Mouse (Mus musculus) intestine, embryonic 15.5 days (tissue): ENCODE results near the gene Slc35g1. TPM values are rescaled to one million over a fixed set of nuclear protein-coding genes. Genes with fewer than 3 reads are reported as not detected.

Experiments used
- ATAC-seq: fragments of 200-750 bp; cut with Nextera tagmentation; 2 replicates; pipeline ENCODE4 v1.8.0; 2017; ENCODE audit warnings: moderate TSS enrichment, moderate library complexity
- H3K27ac ChIP-seq: fragments of 300-500 bp; sonication (generic); 2 replicates; pipeline ENCODE4 v1.5.1; 2015; ENCODE audit warnings: mild to moderate bottlenecking, inconsistent platforms
- H3K27me3 ChIP-seq: fragments of 300-500 bp; sonication (generic); replicated peaks from 2 replicates; pipeline ENCODE4 v1.6.1; 2015; ENCODE audit warnings: inconsistent platforms
- H3K36me3 ChIP-seq: fragments of 300-500 bp; sonication (generic); 2 replicates; pipeline ENCODE4 v1.6.1; 2015; ENCODE audit warnings: inconsistent platforms
- H3K4me1 ChIP-seq: fragments of 300-500 bp; sonication (generic); replicated peaks from 2 replicates; pipeline ENCODE4 v1.6.1; 2015; ENCODE audit warnings: inconsistent platforms
- H3K4me2 ChIP-seq: fragments of 300-500 bp; sonication (generic); replicated peaks from 2 replicates; pipeline ENCODE4 v1.6.1; 2015; ENCODE audit warnings: mild to moderate bottlenecking, inconsistent platforms
- H3K4me3 ChIP-seq: fragments of 300-500 bp; sonication (generic); replicated peaks from 2 replicates; pipeline ENCODE4 v1.5.1; 2015; ENCODE audit warnings: inconsistent platforms
- H3K9ac ChIP-seq: fragments of 300-500 bp; sonication (generic); 2 replicates; pipeline ENCODE4 v1.6.1; 2015; ENCODE audit warnings: inconsistent platforms
- H3K9me3 ChIP-seq: fragments of 300-500 bp; sonication (generic); 2 replicates; pipeline ENCODE4 v1.6.1; 2016; ENCODE audit warnings: inconsistent platforms
- WGBS: fragments of 180-500 bp; shearing (Covaris S2); methylation state at CpG from one replicate; pipeline ENCODE4 v1.1.7; 2015; 5-methylcytosine and 5-hydroxymethylcytosine counted together
- polyA plus RNA-seq: library from polyadenylated mRNA; unstranded; fragments of >200 nt; fragmentation: Nextera tagmentation; extraction: Ambion mirVana; gene quantifications from 2 replicates; pipeline ENCODE4 v1.2.1, GENCODE M21; 2015

Gene Slc35g1
- polyA plus RNA-seq, 1 experiment from 2014 or later = 8.1 TPM

DNA sequence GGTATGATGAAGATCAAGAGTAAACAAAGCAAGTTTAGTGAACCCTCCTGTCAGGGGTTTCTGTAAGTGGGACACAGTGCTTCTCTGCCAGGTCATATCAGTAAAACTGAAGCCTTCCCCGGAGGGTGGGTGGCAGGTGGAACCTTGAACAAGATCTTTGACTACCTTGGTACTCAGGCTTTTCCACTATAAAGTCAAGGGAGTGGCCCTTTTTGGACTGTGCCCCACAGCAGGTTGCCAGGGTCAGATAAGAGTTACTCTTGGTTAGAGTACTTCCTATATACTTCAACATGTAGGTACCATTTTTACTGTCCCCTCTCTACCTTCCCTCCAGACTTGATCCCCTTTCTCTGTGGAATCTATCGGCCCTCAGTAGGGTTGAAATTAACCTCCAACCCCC lies 5.1 kb downstream of the Slc35g1 start:
- H3K9ac ChIP-seq = no peak overlapping the region
- no peak overlapping the region for H3K4me2 ChIP-seq
- H3K27me3 ChIP-seq = no peaks in the 10 kb centered on the region
- no peaks in the 10 kb centered on the region for H3K36me3 ChIP-seq
- ATAC-seq = peak; percentile 36; the same call in 1 of the 2 replicates
- H3K4me1 ChIP-seq = no peaks in the 10 kb centered on the region
- H3K4me3 ChIP-seq = no peak overlapping the region
- H3K27ac ChIP-seq = no peak overlapping the region
- no peaks in the 10 kb centered on the region for H3K9me3 ChIP-seq
- 71% methylated on average over 2 of the region's 2 CpGs for WGBS

DNA sequence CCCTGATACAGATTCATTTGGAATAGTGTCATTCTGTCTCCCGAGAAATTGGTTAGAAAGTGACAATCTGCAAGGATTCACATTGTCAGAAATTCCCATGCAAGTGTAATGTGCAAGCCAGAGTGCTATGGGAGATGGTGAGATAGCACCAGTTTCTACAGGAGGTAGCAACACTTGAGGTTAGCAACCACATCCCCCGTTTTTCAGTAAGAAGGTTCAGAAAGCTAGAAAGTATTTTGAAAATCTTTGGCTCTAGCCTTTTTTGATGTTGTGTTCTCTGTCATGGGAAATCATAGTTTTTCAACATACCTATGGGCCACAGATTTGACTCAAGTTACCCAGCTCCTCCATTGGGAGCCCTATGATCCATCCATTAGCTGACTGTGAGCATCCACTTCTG lies 5.6 kb downstream of the Slc35g1 start:
- H3K4me1 ChIP-seq = no peaks in the 10 kb centered on the region
- no peak for ATAC-seq
- no peak overlapping the region for H3K4me2 ChIP-seq
- 80% methylated on average over 2 of the region's 2 CpGs for WGBS
- H3K4me3 ChIP-seq = no peak overlapping the region
- no peaks in the 10 kb centered on the region for H3K36me3 ChIP-seq
- H3K27ac ChIP-seq = no peak overlapping the region
- no peaks in the 10 kb centered on the region for H3K27me3 ChIP-seq
- no peak overlapping the region for H3K9ac ChIP-seq
- H3K9me3 ChIP-seq = no peaks in the 10 kb centered on the region

DNA sequence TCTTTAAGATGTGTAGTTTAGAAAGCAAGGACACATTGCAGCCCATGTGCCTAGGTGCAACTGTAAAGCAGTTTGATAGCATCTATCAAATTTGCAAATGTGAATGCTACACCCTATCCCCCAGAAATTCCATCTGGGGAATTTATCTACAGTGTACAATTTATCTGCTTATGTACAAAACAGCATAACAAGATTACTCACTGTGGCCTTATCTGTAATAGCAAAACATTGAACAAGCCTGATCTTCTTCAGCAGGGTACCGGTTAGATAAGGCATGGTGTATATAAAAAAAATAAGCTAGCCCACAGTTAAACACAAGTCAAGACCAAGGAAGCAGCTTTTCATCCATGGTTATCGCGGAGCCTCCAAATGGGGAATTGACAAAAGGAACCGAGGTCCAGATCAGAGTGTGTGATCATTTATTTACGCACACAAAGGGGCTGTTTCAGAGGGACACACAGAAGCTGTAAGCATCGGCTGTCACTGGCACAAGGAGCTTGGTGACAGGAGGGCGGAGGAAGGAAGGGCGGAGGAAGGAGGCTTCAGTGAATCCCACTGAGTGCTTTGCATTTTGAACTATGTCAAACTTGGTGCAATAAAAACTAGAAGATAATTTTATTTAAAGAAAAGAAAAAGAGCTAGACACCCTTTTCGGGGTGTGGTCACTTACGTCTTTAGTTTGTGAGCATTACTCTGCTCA lies 14.7 kb downstream of the Slc35g1 start:
- Histone ChIP-seq H3K27me3 (no peaks in the 10 kb centered on the region), H3K36me3 (no peaks in the 10 kb centered on the region), H3K4me3 (no peak overlapping the region), H3K4me1 (no peaks in the 10 kb centered on the region), H3K9ac (no peak overlapping the region), H3K27ac (no peak overlapping the region), H3K9me3 (no peaks in the 10 kb centered on the region), H3K4me2 (no peak overlapping the region)
- 85% methylated on average over 10 of the region's 10 CpGs for WGBS
- no peak for ATAC-seq

DNA sequence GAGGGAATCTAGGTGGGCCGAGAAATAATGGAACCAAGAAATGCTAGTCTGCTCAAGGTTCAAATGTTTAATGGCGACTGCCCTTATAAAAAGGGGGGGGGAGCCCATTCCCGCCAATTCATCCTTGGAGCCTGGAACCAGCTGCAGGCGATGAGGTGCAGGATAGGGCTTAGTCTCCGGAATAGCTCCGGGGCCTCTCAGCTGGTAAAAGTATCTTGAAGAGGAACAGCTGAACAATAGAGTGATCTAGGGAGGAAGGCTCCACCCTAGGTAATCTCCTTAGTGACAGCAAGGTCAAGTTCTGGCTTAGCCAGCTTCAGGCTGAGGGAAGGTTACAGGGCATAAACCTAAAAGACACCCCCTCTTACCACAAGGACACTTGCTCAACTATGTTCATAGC lies 18.1 kb downstream of the Slc35g1 start:
- H3K27me3 ChIP-seq = no peaks in the 10 kb centered on the region

DNA sequence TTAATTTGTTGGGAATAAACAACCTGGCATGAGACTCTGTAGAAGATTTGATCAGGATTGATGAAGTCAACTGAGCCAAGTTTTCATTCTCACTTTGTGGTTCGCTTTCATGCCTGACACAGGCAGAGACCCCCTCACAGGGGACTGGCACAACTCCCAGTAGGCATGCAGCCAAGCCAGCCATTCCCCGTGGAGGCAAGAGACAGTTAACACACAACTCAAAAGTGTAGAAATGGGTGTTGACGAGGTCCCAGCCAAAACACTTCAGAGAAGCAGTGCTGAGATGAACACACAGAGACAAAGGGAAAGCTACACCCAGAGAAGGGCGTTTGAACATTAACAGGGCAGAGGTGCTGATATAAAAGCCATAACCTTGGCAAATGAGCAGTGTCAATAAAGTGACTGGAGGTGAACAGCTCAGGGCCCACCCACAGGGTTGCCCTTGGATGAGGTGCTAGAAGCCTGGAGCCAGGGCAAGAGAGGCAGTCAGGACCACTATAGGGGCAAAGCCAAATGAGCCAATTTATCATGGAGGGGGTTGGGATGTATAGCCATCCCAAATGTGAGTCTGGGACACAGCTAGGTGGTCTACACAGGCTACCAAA lies 23.1 kb downstream of the Slc35g1 start:
- H3K36me3 ChIP-seq = no peaks in the 10 kb centered on the region
- WGBS = 45% methylated on average over 4 of the region's 4 CpGs
- ATAC-seq = peak; percentile 66
- H3K27ac ChIP-seq = no peak overlapping the region
- H3K9ac ChIP-seq = no peak overlapping the region
- no peak overlapping the region for H3K4me2 ChIP-seq
- H3K27me3 ChIP-seq = no peaks in the 10 kb centered on the region
- H3K4me3 ChIP-seq = no peak overlapping the region
- no peaks in the 10 kb centered on the region for H3K9me3 ChIP-seq
- H3K4me1 ChIP-seq = peaks cover 5% of the 10 kb centered on the region

More for the DNA sequence above, 18.1 kb downstream of the Slc35g1 start:
- Histone ChIP-seq H3K9me3 (no peaks in the 10 kb centered on the region), H3K27ac (no peak overlapping the region), H3K4me1 (peaks cover 2% of the 10 kb centered on the region), H3K36me3 (no peaks in the 10 kb centered on the region), H3K9ac (no peak overlapping the region), H3K4me3 (no peak overlapping the region), H3K4me2 (no peak overlapping the region)
- no peak for ATAC-seq
- WGBS = 86% methylated on average over 6 of the region's 6 CpGs

DNA sequence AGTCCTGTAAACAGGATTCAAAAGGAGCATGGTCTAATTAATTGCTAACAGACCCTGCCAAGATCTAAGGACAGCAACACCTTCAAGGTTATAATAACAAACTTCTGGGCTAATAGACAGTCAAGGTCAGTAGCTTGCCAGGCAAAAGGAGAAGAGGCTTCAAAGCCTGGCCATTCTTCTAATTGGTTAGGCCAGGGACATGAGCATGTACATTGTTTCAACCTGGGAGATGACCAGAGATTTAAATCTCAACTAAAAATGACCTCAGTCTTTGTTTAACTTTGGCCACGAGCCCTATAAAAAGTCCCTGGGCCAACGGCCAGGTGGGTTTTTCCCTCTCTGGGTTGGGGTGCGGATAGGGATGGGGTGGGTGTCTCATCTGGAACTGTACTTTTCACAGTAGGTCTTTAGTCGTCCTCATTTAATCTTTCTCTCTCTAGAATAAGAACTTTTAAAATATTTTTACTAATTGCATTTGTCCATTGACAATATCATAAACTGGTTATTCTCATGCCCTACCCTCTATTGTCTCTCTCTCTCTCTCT lies 25.0 kb downstream of the Slc35g1 start:
- Histone ChIP-seq H3K9ac (no peak overlapping the region), H3K4me1 (peaks cover 5% of the 10 kb centered on the region), H3K4me2 (no peak overlapping the region), H3K9me3 (no peaks in the 10 kb centered on the region), H3K27ac (no peak overlapping the region), H3K27me3 (no peaks in the 10 kb centered on the region), H3K36me3 (no peaks in the 10 kb centered on the region), H3K4me3 (no peak overlapping the region)
- WGBS = 60% methylated on average over 4 of the region's 4 CpGs
- no peak for ATAC-seq

DNA sequence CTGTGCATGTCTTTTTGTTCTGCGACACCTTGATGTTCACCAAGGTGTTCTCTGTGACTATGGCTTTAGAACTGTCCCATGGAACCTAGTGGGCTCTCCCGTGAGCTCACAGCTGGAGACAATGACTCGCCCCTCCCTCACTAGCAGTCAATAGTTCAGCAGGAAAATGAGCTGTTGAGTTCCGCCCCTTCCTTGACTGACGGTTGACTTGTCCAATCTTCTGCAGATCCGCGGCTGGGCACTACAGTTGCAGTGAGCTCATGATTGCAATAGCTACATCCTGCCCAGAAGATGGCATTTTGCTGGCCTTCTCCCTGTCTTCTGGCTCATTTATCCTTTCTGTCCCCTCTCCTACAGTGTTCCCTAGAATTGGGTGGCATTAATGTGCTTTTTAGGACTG lies 25.7 kb downstream of the Slc35g1 start:
- H3K4me1 ChIP-seq = peaks cover 5% of the 10 kb centered on the region
- no peak for ATAC-seq
- no peak overlapping the region for H3K9ac ChIP-seq
- no peaks in the 10 kb centered on the region for H3K36me3 ChIP-seq
- 67% methylated on average over 7 of the region's 7 CpGs for WGBS
- no peaks in the 10 kb centered on the region for H3K27me3 ChIP-seq
- H3K4me2 ChIP-seq = no peak overlapping the region
- no peak overlapping the region for H3K4me3 ChIP-seq
- H3K27ac ChIP-seq = no peak overlapping the region
- H3K9me3 ChIP-seq = no peaks in the 10 kb centered on the region

DNA sequence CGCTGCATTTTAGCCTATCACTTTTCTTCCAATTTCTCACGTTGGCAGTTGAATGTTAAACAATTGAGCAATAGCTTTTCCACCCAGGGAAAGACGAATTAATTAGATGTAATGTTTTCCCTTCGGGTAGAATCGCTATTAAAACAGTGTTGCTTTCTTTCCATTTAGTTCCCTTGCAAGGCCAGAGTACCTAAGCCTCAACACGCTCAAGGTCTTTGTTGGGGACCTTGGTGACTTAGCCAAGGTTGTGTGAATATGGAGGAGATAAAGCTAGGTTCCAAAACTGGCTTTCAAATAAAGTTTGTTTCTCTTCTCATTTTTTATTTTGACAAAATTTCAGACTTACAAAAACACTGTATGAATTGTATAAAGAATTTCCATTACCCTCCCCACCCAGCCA lies 27.1 kb downstream of the Slc35g1 start:
- H3K36me3 ChIP-seq = no peaks in the 10 kb centered on the region
- H3K4me1 ChIP-seq = peaks cover 5% of the 10 kb centered on the region
- no peak overlapping the region for H3K4me3 ChIP-seq
- no peak overlapping the region for H3K4me2 ChIP-seq
- no peak overlapping the region for H3K9ac ChIP-seq
- WGBS = 55% methylated on average over 6 of the region's 6 CpGs
- no peaks in the 10 kb centered on the region for H3K9me3 ChIP-seq
- H3K27ac ChIP-seq = no peak overlapping the region
- ATAC-seq = no peak
- no peaks in the 10 kb centered on the region for H3K27me3 ChIP-seq

DNA sequence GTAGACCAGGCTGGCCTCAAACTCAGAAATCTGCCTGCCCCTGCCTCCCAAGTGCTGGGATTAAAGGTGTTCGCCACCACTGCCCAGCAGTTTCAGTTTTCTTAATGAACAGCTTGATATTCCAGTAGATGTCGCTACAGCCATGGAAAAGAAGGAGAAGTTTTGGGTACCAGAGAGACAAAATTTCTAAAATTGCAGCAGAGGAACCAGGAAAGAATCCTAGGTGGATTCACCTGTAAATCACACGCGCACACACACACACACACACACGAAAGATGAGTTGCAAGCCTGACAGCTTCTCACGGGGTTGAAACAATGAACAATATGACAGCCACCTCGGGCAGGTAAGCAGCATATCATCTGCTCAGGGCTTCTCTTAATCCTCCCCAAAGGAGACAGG lies 28.1 kb downstream of the Slc35g1 start:
- Histone ChIP-seq H3K27me3 (no peaks in the 10 kb centered on the region), H3K4me3 (no peak overlapping the region), H3K4me1 (peaks cover 3% of the 10 kb centered on the region), H3K9me3 (no peaks in the 10 kb centered on the region), H3K4me2 (no peak overlapping the region), H3K9ac (no peak overlapping the region), H3K36me3 (no peaks in the 10 kb centered on the region), H3K27ac (no peak overlapping the region)
- WGBS = 45% methylated on average over 7 of the region's 7 CpGs
- no peak for ATAC-seq

DNA sequence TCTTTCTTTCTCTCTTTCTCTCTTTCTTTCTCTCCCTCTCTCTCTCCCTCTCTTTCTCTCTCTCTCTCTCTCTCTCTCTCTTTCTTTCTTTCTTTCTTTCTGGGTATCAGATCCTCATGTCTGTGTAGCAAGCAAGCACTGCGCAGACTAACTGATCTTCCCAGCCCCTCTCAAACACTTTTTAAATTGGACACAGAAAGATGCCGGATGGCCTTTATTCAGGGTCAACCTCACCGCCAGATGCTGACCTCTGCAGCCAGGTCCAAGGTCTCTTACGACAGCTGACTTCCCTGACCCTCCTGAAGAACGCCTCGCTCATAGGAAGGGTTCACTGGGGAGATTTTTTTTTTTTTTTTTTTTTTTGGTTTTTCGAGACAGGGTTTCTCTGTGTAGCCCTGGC lies 28.8 kb downstream of the Slc35g1 start:
- no peak overlapping the region for H3K4me3 ChIP-seq
- no peak for ATAC-seq
- H3K27me3 ChIP-seq = no peaks in the 10 kb centered on the region
- no peak overlapping the region for H3K4me2 ChIP-seq
- no peaks in the 10 kb centered on the region for H3K4me1 ChIP-seq
- WGBS = 75% methylated on average over 7 of the region's 7 CpGs
- H3K27ac ChIP-seq = no peak overlapping the region
- no peak overlapping the region for H3K9ac ChIP-seq
- H3K9me3 ChIP-seq = no peaks in the 10 kb centered on the region
- no peaks in the 10 kb centered on the region for H3K36me3 ChIP-seq

DNA sequence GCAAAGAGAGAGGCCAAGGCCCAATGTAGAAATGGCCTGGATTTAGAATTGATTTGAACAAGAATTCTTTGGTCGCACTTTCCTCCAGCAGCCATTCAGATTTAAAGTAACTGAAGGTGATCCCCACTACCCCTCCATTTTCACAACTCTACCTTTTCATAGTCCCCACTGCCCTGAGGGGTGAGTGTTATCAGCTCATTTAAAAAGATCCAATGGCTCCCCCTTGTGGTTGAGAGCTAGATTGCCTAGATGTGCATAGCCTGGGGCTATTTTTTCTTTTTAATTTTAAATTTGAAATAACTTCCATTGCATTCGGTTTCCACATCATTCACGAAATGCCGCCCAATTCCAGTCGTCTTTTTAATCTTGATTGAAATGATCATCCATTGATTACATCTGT lies 33.5 kb downstream of the Slc35g1 start:
- WGBS = 48% methylated on average over 5 of the region's 5 CpGs

DNA sequence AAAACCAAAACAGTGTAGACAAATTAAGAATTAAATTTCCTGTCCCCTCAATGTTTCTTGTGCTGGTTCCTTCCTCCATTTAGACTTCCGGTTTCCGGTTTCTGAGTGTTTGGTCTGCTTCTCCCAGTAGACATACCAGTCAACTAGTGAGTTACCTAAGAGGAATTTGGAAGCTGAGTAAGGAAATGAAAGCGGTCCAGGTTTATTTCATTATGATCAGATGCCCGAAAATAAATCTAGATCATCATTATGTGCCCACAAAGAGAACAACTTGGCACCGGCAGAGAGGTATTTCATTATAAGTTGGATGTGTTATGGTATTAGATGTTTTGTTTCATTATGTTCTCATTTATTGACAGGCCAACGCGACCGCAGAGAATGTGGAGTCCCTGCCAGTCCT lies 34.7 kb downstream of the Slc35g1 start:
- 88% methylated on average over 8 of the region's 8 CpGs for WGBS
- no peak overlapping the region for H3K27ac ChIP-seq
- H3K4me1 ChIP-seq = no peaks in the 10 kb centered on the region
- no peak for ATAC-seq
- no peak overlapping the region for H3K4me3 ChIP-seq
- no peaks in the 10 kb centered on the region for H3K27me3 ChIP-seq
- no peaks in the 10 kb centered on the region for H3K9me3 ChIP-seq
- H3K36me3 ChIP-seq = no peaks in the 10 kb centered on the region
- no peak overlapping the region for H3K9ac ChIP-seq
- no peak overlapping the region for H3K4me2 ChIP-seq

More for the DNA sequence above, 33.5 kb downstream of the Slc35g1 start:
- no peak overlapping the region for H3K4me2 ChIP-seq
- no peaks in the 10 kb centered on the region for H3K9me3 ChIP-seq
- ATAC-seq = no peak
- no peaks in the 10 kb centered on the region for H3K4me1 ChIP-seq
- no peaks in the 10 kb centered on the region for H3K27me3 ChIP-seq
- H3K36me3 ChIP-seq = no peaks in the 10 kb centered on the region
- no peak overlapping the region for H3K9ac ChIP-seq
- H3K4me3 ChIP-seq = no peak overlapping the region
- no peak overlapping the region for H3K27ac ChIP-seq

DNA sequence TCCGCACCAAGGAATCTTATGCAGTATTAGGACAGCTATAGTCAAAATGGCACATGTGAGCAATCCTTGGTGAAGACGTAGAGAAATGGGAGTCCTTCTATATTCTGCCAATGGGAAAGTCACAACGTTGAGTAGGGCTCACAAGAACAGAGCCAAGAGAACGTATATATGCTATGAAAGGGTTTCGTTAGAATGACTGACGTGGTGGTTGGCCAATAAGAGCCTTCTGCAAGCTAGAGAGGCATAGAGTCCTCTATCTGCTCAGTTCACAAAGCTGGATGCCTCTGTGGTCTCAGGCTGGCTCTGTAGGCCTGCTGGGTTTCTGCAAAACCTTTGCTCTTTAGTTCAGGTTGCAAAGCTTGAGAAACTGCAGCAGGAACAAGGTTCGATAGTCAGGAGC lies 35.5 kb downstream of the Slc35g1 start:
- Histone ChIP-seq H3K27ac (no peak overlapping the region), H3K9ac (no peak overlapping the region), H3K27me3 (no peaks in the 10 kb centered on the region), H3K4me3 (no peak overlapping the region), H3K36me3 (no peaks in the 10 kb centered on the region), H3K4me1 (no peaks in the 10 kb centered on the region), H3K9me3 (no peaks in the 10 kb centered on the region), H3K4me2 (no peak overlapping the region)
- 79% methylated on average over 7 of the region's 7 CpGs for WGBS
- no peak for ATAC-seq
